Mouse (Mus musculus): ENCODE measurements around the gene Spef1. TPM values are rescaled to one million over a fixed set of nuclear protein-coding genes. Genes with fewer than 3 reads are reported as not detected.

Gene Spef1
- polyA plus RNA-seq, 1 experiment from 2014 or later: 2.5 TPM

- Histone ChIP-seq H3K9me3 (ENCODE audit: control insufficient read depth, low read length) (no peaks in the 10 kb centered on the region), H3K4me1 (replicated peaks; ENCODE audit: control insufficient read depth, insufficient read depth) (peaks cover 16% of the 10 kb centered on the region), H3K36me3 (ENCODE audit: control insufficient read depth, insufficient read depth, low read length) (peaks cover 8% of the 10 kb centered on the region; the same call in 1 of the 2 replicates), H3K27ac (replicated peaks) (peak overlapping the region; percentile 92), H3K4me2 (replicated peaks; ENCODE audit: low read depth) (no peak overlapping the region), H3K9ac (ENCODE audit: low read length) (peak overlapping the region; percentile 32; the same call in 1 of the 2 replicates), H3K4me3 (ENCODE audit: low read depth, low read length) (no peak overlapping the region), H3K27me3 (ENCODE audit: control insufficient read depth, insufficient read depth, low read length) (no peaks in the 10 kb centered on the region)
- ATAC-seq (ENCODE audit: low FRiP score, low TSS enrichment) (no peak), DNase-seq (ENCODE audit: low spot score) (no peak)
- 73% methylated on average over 4 of the region's 4 CpGs for WGBS
- TF ChIP-seq CTCF (IDR thresholded peaks at IDR 0.05; ENCODE audit: low read depth) (no peak), EP300 (optimal IDR thresholded peaks at IDR 0.05) (no peak)
Measured at GRCm38 (mm10) chr2:131209125-131209795, 22.2 kb upstream of the Spef1 start.

- TF ChIP-seq CTCF (IDR thresholded peaks at IDR 0.05; ENCODE audit: low read depth) (no peak), EP300 (optimal IDR thresholded peaks at IDR 0.05) (no peak)
- 70% methylated on average over 2 of the region's 2 CpGs for WGBS
- Histone ChIP-seq H3K36me3 (ENCODE audit: control insufficient read depth, insufficient read depth, low read length) (peaks cover 8% of the 10 kb centered on the region; the same call in 1 of the 2 replicates), H3K9me3 (ENCODE audit: control insufficient read depth, low read length) (no peaks in the 10 kb centered on the region), H3K9ac (ENCODE audit: low read length) (no peak overlapping the region), H3K27ac (replicated peaks) (peak overlapping the region; percentile 36; the same call in 1 of the 2 replicates), H3K4me3 (ENCODE audit: low read depth, low read length) (no peak overlapping the region), H3K27me3 (ENCODE audit: control insufficient read depth, insufficient read depth, low read length) (no peaks in the 10 kb centered on the region), H3K4me1 (replicated peaks; ENCODE audit: control insufficient read depth, insufficient read depth) (peaks cover 16% of the 10 kb centered on the region), H3K4me2 (replicated peaks; ENCODE audit: low read depth) (no peak overlapping the region)
- no peak for ATAC-seq (ENCODE audit: low FRiP score, low TSS enrichment)
- DNase-seq (ENCODE audit: low spot score): no peak
Measured at GRCm38 (mm10) chr2:131208356-131208755, 21.3 kb upstream of the Spef1 start.

GRCm38 (mm10) chr2:131206778-131207177, 19.7 kb upstream of the Spef1 start, which contains the start of gene Ap5s1:
Ap5s1 (plus strand) TSS chr2:131207078.
- 80% methylated on average over 4 of the region's 4 CpGs for WGBS

GRCm38 (mm10) chr2:131205521-131206182, 18.6 kb upstream of the Spef1 start:
- H3K36me3 ChIP-seq (ENCODE audit: control insufficient read depth, insufficient read depth, low read length): no peaks in the 10 kb centered on the region
- no peak for TF ChIP-seq CTCF (IDR thresholded peaks at IDR 0.05; ENCODE audit: low read depth)
- TF ChIP-seq EP300 (optimal IDR thresholded peaks at IDR 0.05): no peak
- H3K4me2 ChIP-seq (replicated peaks; ENCODE audit: low read depth): no peak overlapping the region; the same call in 1 of the 2 replicates
- no peak for ATAC-seq (ENCODE audit: low FRiP score, low TSS enrichment)
- DNase-seq (ENCODE audit: low spot score): no peak
- H3K4me3 ChIP-seq (ENCODE audit: low read depth, low read length): no peak overlapping the region
- no peaks in the 10 kb centered on the region for H3K9me3 ChIP-seq (ENCODE audit: control insufficient read depth, low read length)
- H3K9ac ChIP-seq (ENCODE audit: low read length): no peak overlapping the region
- peaks cover 14% of the 10 kb centered on the region for H3K4me1 ChIP-seq (replicated peaks; ENCODE audit: control insufficient read depth, insufficient read depth)
- no peaks in the 10 kb centered on the region for H3K27me3 ChIP-seq (ENCODE audit: control insufficient read depth, insufficient read depth, low read length)
- WGBS: 69% methylated on average over 8 of the region's 8 CpGs
- peak overlapping the region; percentile 97 for H3K27ac ChIP-seq (replicated peaks)

More at GRCm38 (mm10) chr2:131206778-131207177, 19.7 kb upstream of the Spef1 start, which contains the start of gene Ap5s1:
- no peaks in the 10 kb centered on the region for H3K9me3 ChIP-seq (ENCODE audit: control insufficient read depth, low read length)
- DNase-seq (ENCODE audit: low spot score) (no peak), ATAC-seq (ENCODE audit: low FRiP score, low TSS enrichment) (no peak)
- peaks cover 16% of the 10 kb centered on the region for H3K4me1 ChIP-seq (replicated peaks; ENCODE audit: control insufficient read depth, insufficient read depth)
- no peak for TF ChIP-seq CTCF (IDR thresholded peaks at IDR 0.05; ENCODE audit: low read depth)
- no peak for TF ChIP-seq EP300 (optimal IDR thresholded peaks at IDR 0.05)
- H3K27me3 ChIP-seq (ENCODE audit: control insufficient read depth, insufficient read depth, low read length): no peaks in the 10 kb centered on the region
- no peak within 1 kb of the TSS for H3K4me2 ChIP-seq (replicated peaks; ENCODE audit: low read depth)
- H3K9ac ChIP-seq (ENCODE audit: low read length): no peak within 1 kb of the TSS
- H3K4me3 ChIP-seq (ENCODE audit: low read depth, low read length): no peak within 1 kb of the TSS
- H3K36me3 ChIP-seq (ENCODE audit: control insufficient read depth, insufficient read depth, low read length): no peaks in the 10 kb centered on the region
- H3K27ac ChIP-seq (replicated peaks): no peak within 1 kb of the TSS

- WGBS: 8% methylated on average over 7 of the region's 7 CpGs
- Histone ChIP-seq H3K4me1 (replicated peaks; ENCODE audit: control insufficient read depth, insufficient read depth) (peaks cover 12% of the 10 kb centered on the region), H3K9ac (ENCODE audit: low read length) (peak overlapping the region; percentile 27; the same call in 1 of the 2 replicates)
Measured at GRCm38 (mm10) chr2:131204410-131204981, 17.4 kb upstream of the Spef1 start.

More at GRCm38 (mm10) chr2:131204410-131204981, 17.4 kb upstream of the Spef1 start:
- TF ChIP-seq EP300 (optimal IDR thresholded peaks at IDR 0.05): peak; percentile 91
- TF ChIP-seq CTCF (IDR thresholded peaks at IDR 0.05; ENCODE audit: low read depth): no peak
- peak; percentile 95 for ATAC-seq (ENCODE audit: low FRiP score, low TSS enrichment)
- peak; percentile 98 for DNase-seq (ENCODE audit: low spot score)
- Histone ChIP-seq H3K4me3 (ENCODE audit: low read depth, low read length) (no peak overlapping the region), H3K36me3 (ENCODE audit: control insufficient read depth, insufficient read depth, low read length) (peaks cover 5% of the 10 kb centered on the region; the same call in 1 of the 2 replicates), H3K27ac (replicated peaks) (peak overlapping the region; percentile 97), H3K4me2 (replicated peaks; ENCODE audit: low read depth) (peak overlapping the region; percentile 34; the same call in 1 of the 2 replicates), H3K9me3 (ENCODE audit: control insufficient read depth, low read length) (no peaks in the 10 kb centered on the region), H3K27me3 (ENCODE audit: control insufficient read depth, insufficient read depth, low read length) (no peaks in the 10 kb centered on the region)

All from stomach, postnatal 0 days (tissue).